ENCODE assay signal across 8 mouse cellular contexts in the genomic region with DNA sequence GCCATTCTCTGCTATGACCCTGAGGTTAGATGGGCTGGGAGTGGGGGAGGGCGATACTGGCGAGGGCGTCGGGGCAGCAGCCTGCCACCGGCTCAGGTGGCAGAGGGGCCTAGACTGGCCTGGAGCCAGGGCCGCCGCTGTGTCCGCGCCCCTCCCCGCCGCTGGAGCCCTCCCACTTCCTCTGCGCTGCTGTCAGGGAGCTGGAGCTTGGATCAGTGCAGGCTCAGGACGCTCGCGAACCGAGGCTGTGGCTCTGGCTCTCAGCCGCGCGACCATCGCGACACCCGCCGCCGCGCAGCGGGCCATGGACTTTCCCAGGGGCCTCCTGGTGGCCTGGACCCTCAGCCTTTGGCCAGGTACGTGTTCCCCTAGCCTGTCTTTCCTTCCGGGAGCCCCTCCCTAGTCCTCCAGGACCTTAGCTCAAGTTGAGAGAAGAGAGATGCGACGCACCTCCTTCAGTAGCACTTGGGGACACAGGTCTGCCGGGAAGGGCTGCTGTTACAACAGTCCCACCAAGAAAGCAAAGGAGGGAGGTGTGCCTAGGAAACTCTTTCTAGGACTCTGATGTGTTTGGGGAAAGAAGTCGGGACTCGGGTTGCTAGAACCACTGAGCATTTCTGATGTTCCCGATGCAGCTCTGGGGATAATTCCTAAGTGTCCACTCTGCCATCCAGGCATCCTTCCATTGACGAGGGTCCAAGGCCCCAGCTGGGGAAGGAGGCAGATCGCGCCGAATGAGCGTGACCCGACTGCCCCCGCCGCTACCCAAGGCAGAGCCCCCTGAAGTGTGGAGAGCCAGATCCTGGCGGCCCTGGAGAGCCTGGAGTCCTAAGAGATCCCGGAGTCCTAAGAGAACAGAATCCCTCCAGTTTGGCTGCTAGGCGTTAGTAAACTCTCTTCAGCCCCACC. TPM values are rescaled to one million over a fixed set of nuclear protein-coding genes. Genes with fewer than 3 reads are reported as not detected.
DNase-seq lines count a peak whose midpoint lies in the region; ATAC-seq and TF ChIP-seq lines count a peak whose summit lies in the region.

A gene (plus strand): TSS at position 186 of the 909 bp plus-strand sequence.

- no peaks in the 10 kb centered on the region for H3K9me3 ChIP-seq in forebrain, embryonic 16.5 days (ENCODE audit: control insufficient read depth, low read length)
- H3K9me3 ChIP-seq in hindbrain, postnatal 0 days (ENCODE audit: low read length) = no peaks in the 10 kb centered on the region

- H3K9ac ChIP-seq in forebrain, embryonic 16.5 days (replicated peaks; ENCODE audit: low read depth, low read length) = peak within 1 kb of the TSS; percentile 39; the same call in 1 of the 2 replicates
- 0 out of 2 replicates have a peak within 1 kb of the TSS, but pooled peaks have one; percentile 31 for H3K9ac ChIP-seq in hindbrain, postnatal 0 days (replicated peaks; ENCODE audit: low read length)

- TF ChIP-seq CTCF in hindbrain, postnatal 0 days (IDR thresholded peaks at IDR 0.05; ENCODE audit: low read depth) = no peak

- peak; percentile 39 to 48 for DNase-seq in heart, adult 18-20 months
- DNase-seq in heart, postnatal 25 days (ENCODE audit: low spot score) = no peak
- DNase-seq in ZHBTc4 (ENCODE audit: low read depth, low spot score) = peak; percentile 42
- peak; percentile 44 for DNase-seq in hindbrain, postnatal 0 days (ENCODE audit: low spot score)
- peak; percentile 39 for DNase-seq in mesoderm, embryonic 11.5 days (ENCODE audit: low read depth, low spot score)
- peak; percentile 29 for DNase-seq in yolk sac, embryonic 10.5 days (ENCODE audit: low spot score)
- DNase-seq in ovary, adult 18-20 months (ENCODE audit: low spot score) = no peak

- intact Hi-C loops in heart, postnatal 25 days (cut with DNase I) = no loop called here

- peak within 1 kb of the TSS; percentile 61 for H3K4me2 ChIP-seq in forebrain, embryonic 16.5 days (ENCODE audit: low read length)
- peak within 1 kb of the TSS; percentile 57 for H3K4me2 ChIP-seq in hindbrain, postnatal 0 days (ENCODE audit: low read depth, low read length)

- 1% methylated on average over 45 of the region's 45 CpGs for WGBS in forebrain, embryonic 16.5 days
- under 1% methylated on average over 43 of the region's 45 CpGs for WGBS in hindbrain, postnatal 0 days

- H3K27me3 ChIP-seq in forebrain, embryonic 16.5 days (replicated peaks; ENCODE audit: control insufficient read depth, insufficient read depth, low read length) = peaks cover 28% of the 10 kb centered on the region
- peaks cover 14% of the 10 kb centered on the region for H3K27me3 ChIP-seq in hindbrain, postnatal 0 days (ENCODE audit: insufficient read depth, low read length)

- no peak for ATAC-seq in forebrain, embryonic 16.5 days
- peak; percentile 43; the same call in 1 of the 2 replicates for ATAC-seq in hindbrain, postnatal 0 days

- H3K4me1 ChIP-seq in forebrain, embryonic 16.5 days (replicated peaks; ENCODE audit: control insufficient read depth, insufficient read depth, low read length) = peaks cover 17% of the 10 kb centered on the region
- peaks cover 8% of the 10 kb centered on the region for H3K4me1 ChIP-seq in hindbrain, postnatal 0 days (ENCODE audit: insufficient read depth, low read length)

- no peaks in the 10 kb centered on the region for H3K36me3 ChIP-seq in forebrain, embryonic 16.5 days (ENCODE audit: control insufficient read depth, insufficient read depth)
- no peaks in the 10 kb centered on the region for H3K36me3 ChIP-seq in hindbrain, postnatal 0 days (ENCODE audit: insufficient read depth, low read length)

- peak within 1 kb of the TSS; percentile 40 for H3K4me3 ChIP-seq in forebrain, embryonic 16.5 days (replicated peaks; ENCODE audit: low read length)
- peak within 1 kb of the TSS; percentile 27 for H3K4me3 ChIP-seq in hindbrain, postnatal 0 days (ENCODE audit: low read length)

- H3K27ac ChIP-seq in forebrain, embryonic 16.5 days (ENCODE audit: low read length) = no peak within 1 kb of the TSS
- H3K27ac ChIP-seq in hindbrain, postnatal 0 days = no peak within 1 kb of the TSS

RNA-seq across cellular contexts. Expression of the gene that starts here (rescaled TPM):
- 1 to 10 TPM; 1.1 to 1.3 TPM for total RNA-seq in heart, adult 18-20 months (2021)
- total RNA-seq in heart, postnatal 25 days (2021) = 1 to 10 TPM; 1.8 to 2.3 TPM
- 1.0 and 1.5 TPM in 2 replicates for polyA plus RNA-seq in forebrain, embryonic 16.5 days (2015; fragmentation: Nextera tagmentation; extraction: Ambion mirVana)
- 1.7 and 2.1 TPM in 2 replicates for total RNA-seq in hindbrain, postnatal 0 days (2014; rRNA removed)
- polyA plus RNA-seq in hindbrain, postnatal 0 days (2015; fragmentation: Nextera tagmentation; extraction: Ambion mirVana) = 0.47 and 0.50 TPM in 2 replicates

Comparison
In these comparisons a context has a peak if more than half of its experiments do, and no peak if none do; other contexts are left out.
1. DNase-seq: peak in heart, adult 18-20 months (2 of 2), ZHBTc4 (single experiment), hindbrain, postnatal 0 days (single experiment), mesoderm, embryonic 11.5 days (single experiment) and yolk sac, embryonic 10.5 days (single experiment); none in heart, postnatal 25 days (single experiment) and ovary, adult 18-20 months (single experiment).